Mouse (Mus musculus): ENCODE measurements around the gene Med21.

- TF ChIP-seq POLR2A (IDR thresholded peaks at IDR 0.05; ENCODE audit: insufficient read depth, low read depth, low read length) (no peak), CTCF (IDR thresholded peaks at IDR 0.05; ENCODE audit: insufficient read depth, low read depth, low read length) (no peak)
These were observed 7.7 kb downstream of the Med21 start for GRCm38 (mm10) chr6:146650013-146650412.
